Mouse (Mus musculus): Measurements from ENCODE around the gene Myo9a. TPM values are rescaled to one million over a fixed set of nuclear protein-coding genes. Genes with fewer than 3 reads are reported as not detected.
A peak's percentile ranks its signal among the peaks of the same experiment; 100 is the strongest.
"Not testable (repeated sequence)": the region's sequence is repeated elsewhere in the genome, so short reads cannot be mapped to it uniquely, and the experiment has no call there.

Myo9a gene
- polyA plus RNA-seq, 1 experiment, result 1.0 TPM

DNA sequence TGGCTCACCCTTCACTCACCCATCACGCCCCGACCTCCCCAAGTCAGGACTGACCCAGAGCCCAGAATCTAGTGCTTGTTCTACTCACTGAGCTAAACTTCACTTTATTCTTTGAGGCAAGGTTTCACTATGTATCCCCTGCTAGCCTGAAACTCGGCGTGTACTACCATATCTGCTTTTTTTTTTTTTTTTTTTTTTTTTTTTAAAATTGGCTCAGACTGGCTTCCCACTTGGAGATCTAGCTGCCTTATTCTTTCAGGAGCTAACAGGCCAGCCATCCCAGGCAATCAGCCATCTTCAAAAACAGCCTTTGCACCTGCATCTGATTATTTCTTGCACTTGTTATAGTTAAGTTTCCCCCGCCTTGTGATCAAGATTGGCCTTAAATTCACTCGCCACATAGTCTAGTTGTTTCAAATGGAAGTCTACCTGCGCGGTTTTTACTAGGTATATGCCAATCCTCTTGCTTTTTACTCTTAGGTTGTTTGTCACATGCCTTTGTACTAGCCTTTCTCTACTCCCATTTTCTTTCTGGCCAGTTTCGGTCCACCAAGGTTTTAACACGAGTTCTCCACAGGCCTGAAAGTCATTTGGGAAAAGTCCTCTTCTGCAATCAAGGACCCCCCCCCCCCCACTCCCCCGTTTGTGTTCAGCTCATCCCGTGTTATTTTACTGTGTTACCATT, 973 bp upstream of the Myo9a start:
- WGBS, result 28% methylated on average over 12 of the region's 12 CpGs
- DNase-seq (ENCODE audit: low read depth, low spot score), result no peak

DNA sequence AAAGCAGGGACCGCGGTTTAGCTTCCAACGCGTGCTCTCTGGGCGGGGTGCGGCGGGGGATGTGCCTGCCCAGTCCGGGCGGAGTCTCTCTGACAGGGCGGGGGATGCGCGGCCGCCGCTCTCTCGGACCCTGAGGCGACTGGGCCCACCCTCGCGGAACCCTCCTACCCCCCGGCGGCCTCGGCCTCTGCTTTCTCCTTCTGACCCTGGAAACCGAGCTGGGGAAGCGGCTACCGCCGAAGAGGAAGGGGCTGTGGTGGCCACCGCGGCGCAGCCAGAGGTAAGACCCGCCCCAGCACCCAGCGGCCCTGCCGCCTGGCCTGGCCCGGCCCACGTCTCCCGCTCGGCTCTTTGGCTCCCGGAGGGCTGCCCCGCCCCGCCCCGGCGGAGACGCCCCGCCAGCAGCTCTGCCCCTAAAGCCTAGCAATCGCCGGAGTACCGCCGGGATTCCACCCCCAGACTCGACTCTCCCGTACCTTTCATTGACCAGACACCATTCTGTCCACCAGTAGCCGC, 428 bp downstream of the Myo9a start:
- DNase-seq (ENCODE audit: low read depth, low spot score), result peak; percentile 56
- under 1% methylated on average over 49 of the region's 49 CpGs for WGBS

DNA sequence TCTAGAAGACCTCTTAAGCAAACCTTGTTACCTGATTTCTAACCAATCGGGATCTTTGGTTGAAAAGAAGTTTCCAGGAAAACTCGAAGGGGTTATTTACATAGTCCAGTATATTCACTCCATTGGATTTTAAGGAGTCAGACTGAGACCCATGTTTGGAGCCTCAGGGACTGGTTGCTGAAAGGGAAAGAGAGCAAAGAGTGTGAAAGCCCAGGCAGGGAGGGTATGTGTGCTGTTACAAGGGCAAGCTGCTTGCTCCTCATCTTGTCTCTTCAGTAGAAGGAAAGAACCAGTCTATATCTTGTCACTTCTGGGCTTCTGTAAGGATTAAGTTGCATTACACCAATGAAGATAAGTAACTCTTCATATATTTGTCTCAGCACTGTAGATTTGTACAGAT, 1.3 kb downstream of the Myo9a start:
- no peak for DNase-seq (ENCODE audit: low read depth, low spot score)
- 0% methylated on average over 2 of the region's 2 CpGs for WGBS

DNA sequence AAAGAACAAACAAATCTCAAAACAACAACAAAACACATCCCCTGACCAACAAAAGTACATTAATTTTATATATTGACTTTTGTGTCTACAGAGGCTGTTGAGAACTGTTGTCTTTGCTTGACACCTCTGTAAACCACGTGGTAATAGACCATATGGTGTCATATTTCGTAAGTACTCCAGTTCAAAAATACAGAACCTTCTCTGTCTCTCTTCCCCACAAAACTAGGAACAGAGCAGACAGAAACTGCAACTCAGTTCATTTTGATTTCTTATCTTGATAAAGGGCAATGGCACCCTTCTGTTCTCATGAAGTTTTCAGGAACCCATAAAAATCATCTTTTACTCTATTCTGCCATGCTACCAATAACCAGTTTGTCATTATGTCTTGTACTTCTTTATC, 4.5 kb downstream of the Myo9a start:
- DNase-seq (ENCODE audit: low read depth, low spot score), result no peak
- 52% methylated on average over 2 of the region's 2 CpGs for WGBS

DNA sequence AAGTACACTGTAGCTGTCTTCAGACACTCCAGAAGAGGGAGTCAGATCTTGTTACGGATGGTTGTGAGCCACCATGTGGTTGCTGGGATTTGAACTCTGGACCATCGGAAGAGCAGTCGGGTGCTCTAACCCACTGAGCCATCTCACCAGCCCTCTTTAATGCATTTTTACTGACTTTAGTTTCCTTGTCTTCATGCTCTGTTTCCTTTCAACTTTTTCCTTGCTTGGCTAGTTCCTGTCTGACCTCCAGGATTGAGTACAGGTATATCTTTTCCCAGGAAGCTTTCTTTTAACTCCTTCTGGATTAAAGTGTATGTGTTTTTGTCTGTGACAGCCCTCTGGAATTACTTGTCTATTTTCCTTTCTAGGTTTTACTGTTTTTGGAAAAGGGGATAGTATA, 6.3 kb downstream of the Myo9a start:
- not testable (repeated sequence) for DNase-seq (ENCODE audit: low read depth, low spot score)
- 85% methylated on average over 3 of the region's 3 CpGs for WGBS

DNA sequence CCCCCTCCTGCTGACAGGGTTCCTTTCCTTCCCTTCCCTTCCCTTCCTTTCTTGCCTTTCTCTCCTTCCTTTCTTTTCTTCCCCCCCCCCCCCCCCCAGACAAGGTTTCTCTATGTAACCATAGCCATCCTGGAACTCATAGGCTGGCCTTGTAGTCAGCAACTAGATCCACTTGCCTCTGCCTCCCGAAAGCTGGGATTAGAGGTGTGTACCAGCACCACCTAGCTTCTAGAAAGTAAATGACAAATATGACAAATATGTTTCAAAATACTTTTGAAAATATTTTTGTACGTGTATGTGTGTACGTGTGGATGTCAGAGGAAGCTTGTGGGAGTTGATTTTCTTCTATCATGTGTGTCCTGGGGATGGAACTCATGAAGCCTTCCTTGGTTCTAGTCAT, 9.8 kb downstream of the Myo9a start:
- 33% methylated on average over 3 of the region's 3 CpGs for WGBS
- DNase-seq (ENCODE audit: low read depth, low spot score), result no peak

DNA sequence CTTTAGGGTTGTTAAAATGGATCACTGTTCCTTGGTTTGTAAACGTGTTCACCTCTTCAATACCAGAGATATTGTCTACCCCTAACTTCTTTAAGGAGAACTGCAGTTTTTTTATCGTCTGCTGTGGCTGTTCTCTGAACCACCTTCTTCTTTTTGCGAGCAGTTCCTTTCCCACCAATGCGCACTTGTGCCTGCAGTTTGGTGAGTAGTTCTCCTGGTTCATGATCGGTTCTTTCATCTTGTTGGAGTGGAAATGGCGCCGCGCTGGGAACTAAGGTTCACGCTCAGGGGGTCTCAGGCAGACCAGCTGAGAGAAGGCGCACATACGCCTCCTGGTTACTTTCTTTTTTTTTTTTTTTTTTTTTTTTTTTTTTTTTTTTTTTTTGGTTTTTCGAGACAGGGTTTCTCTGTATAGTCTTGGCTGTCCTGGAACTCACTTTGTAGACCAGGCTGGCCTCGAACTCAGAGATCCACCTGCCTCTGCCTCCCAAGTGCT, 16.3 kb downstream of the Myo9a start:
- 94% methylated on average over 12 of the region's 13 CpGs for WGBS

DNA sequence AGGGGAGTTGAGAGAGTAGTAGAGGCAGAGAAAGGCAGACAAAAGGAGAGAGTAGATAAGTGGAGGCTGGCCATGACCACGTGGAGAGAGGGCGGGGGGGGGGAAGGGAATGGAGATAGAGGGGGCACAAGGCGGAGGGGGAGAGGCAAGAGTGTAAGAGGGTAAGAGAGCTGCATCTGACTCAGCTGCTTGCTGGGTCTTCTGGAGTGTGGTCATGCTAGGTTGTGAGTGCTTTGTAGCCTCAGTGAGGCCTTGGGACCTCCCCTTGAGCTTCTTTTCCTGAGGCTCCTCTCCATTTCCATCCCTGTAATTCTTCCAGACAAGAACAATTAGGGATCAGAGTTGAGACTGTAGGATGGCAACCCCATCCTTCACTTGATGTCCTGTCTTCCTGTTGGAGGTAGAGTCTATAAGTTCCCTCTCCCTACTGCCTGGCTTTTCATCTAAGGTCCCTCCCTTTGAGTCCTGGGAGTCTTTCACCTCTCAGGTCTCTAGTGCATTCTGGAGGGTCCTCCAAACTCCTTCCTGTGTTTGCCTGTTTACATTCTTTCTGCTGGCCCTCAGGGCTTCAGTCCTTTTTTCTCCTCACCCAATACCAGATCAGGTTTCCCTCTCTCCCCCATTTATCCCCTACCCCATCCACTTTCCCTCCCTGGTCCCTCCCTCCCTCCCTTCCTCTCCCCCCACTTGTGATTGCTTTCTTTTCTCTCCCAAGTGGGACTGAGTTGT, 55.5 kb downstream of the Myo9a start:
- DNase-seq (ENCODE audit: low read depth, low spot score), result not testable (repeated sequence)
- WGBS, result 76% methylated on average over 3 of the region's 3 CpGs

More for the DNA sequence above, 16.3 kb downstream of the Myo9a start:
- not testable (repeated sequence) for DNase-seq (ENCODE audit: low read depth, low spot score)

DNA sequence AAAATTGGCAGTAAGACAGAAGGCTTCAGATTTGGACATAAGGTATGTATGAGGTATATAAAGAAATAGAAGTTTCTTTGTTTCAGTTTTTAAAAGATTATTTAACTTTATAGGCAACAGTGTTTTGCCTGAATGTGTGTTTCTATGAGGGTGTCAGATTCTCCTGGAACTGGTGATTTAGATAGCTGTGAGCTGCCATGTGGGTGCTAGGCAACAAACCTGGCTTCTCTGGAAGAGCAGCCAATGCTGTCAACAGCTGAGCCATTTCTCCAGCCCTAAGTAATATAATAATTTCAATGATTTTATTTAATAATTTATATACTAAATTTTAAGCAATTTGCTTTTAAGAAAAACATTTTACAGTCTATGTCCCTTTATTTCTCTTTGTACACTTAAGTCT, 133.9 kb downstream of the Myo9a start:
- no peak for DNase-seq (ENCODE audit: low read depth, low spot score)

DNA sequence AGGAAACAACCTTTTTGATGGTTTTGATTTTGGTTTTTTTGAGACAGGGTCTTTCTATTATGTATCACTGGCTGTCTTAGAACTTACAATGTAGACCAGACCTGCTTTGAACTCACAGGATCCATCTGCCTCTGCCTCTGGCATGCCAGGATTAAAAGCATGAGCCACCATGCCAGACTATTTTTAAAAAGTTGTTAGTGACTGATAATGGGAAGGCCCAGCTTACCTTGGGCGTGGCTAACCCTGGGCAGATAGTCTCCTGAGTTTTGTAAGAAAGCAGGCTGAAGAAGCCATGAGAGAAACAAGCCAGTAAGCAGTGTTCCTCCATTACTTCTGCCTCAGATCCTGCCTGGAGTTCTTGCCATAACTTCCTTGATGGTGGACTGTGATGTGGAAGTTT, 152.7 kb downstream of the Myo9a start:
- no peak for DNase-seq (ENCODE audit: low read depth, low spot score)
- 91% methylated on average over 1 of the region's 1 CpGs for WGBS

DNA sequence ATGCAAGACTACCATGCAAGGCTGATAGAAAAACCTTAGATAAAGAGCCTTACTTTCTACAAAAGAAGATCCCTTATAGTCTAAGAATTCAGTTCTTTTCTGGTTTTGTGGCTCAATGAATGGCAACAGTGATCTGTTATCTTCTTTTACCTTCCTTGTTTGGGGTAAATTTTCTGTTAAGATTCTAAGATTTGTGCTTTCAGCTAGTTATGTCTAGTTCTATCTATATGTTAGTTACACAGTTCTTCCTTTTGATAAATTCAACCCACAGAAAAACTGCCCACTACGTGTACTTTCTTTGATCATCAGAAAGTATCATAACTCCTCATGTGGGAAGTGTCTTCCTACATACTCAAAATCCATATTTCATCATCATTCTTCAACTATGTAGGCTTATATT, 164.1 kb downstream of the Myo9a start:
- WGBS, result 88% methylated on average over 1 of the region's 1 CpGs
- DNase-seq (ENCODE audit: low read depth, low spot score), result no peak

DNA sequence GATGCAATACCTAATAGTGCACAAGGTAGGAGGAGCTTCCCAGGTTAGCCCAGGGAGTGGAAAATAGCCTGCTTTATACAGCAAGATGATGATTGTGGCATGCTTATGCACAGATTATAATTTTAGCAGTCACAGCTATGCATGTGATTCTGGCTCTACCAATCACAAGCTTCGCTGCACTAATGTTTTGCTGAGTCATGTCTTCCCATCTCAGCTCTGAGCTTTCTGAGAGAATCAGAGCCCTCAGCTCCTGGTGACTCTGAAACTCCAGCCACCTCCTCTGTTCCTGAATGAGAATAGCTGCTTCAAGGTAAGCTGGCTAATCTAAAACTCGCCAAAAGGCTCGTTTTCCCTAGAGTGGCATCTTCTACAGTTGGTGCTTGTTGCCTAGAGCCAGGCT, 179.6 kb downstream of the Myo9a start:
- WGBS, result 68% methylated on average over 3 of the region's 3 CpGs
- DNase-seq (ENCODE audit: low read depth, low spot score), result no peak

DNA sequence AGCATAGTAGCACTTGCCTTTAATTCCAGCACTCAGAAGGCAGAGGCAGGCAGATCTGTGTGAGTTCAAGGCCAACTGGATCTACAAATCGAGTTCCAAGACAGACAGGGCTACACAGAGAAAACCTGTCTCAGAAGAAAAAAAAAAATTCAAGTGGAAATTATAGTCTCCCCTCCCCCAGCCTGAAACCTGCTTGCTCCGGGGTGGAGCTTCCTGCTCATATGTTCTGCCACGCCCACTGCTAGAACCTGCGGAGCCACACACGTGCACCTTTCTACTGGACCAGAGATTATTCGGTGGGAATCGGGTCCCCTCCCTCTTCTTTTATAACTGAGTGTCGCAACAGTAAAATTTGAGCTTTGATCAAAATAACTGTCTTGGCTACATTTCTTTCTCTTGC, 185.2 kb downstream of the Myo9a start:
- DNase-seq (ENCODE audit: low read depth, low spot score), result not testable (repeated sequence)
- WGBS, result 35% methylated on average over 8 of the region's 8 CpGs

DNA sequence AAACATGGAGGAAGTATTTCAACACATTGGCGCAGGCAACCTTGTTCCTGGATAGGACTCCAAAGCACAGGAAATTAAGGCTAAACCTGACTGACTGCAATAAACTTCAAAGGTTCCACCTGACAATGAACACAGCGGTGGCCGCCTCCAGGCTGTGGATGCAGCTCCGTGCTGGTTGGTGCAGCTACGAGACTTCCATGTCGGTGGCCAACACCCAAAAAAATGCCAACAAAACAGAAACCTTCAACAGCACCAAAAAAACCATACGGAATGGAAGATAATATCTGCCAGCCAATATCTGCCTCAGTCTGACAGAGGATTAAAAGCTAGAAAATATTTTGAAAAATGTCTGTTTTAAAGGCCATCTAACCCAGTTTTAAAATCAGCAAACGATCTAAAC, 187.8 kb downstream of the Myo9a start:
- DNase-seq (ENCODE audit: low read depth, low spot score), result no peak
- 29% methylated on average over 8 of the region's 8 CpGs for WGBS

DNA sequence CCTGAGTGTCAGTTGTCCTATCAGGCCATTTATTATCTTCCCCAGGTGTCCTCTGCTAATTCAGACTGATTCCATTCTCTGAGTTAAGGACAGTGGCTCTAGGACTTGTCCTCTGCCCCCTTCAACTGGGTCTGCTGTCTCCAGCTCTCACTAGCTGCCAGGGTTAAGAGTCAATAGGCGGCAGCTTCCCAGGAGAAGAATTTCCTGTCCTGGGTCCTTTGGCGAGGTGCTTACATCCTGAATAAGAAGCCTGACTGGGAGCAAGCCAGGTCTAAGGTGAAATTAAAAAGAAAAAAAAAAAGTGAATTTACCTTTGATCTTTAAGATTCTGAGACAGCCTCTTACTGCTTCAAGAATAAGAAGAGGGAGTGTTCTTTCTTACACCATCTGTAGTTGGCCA, 189.0 kb downstream of the Myo9a start:
- DNase-seq (ENCODE audit: low read depth, low spot score), result no peak
- WGBS, result 28% methylated on average over 2 of the region's 2 CpGs

DNA sequence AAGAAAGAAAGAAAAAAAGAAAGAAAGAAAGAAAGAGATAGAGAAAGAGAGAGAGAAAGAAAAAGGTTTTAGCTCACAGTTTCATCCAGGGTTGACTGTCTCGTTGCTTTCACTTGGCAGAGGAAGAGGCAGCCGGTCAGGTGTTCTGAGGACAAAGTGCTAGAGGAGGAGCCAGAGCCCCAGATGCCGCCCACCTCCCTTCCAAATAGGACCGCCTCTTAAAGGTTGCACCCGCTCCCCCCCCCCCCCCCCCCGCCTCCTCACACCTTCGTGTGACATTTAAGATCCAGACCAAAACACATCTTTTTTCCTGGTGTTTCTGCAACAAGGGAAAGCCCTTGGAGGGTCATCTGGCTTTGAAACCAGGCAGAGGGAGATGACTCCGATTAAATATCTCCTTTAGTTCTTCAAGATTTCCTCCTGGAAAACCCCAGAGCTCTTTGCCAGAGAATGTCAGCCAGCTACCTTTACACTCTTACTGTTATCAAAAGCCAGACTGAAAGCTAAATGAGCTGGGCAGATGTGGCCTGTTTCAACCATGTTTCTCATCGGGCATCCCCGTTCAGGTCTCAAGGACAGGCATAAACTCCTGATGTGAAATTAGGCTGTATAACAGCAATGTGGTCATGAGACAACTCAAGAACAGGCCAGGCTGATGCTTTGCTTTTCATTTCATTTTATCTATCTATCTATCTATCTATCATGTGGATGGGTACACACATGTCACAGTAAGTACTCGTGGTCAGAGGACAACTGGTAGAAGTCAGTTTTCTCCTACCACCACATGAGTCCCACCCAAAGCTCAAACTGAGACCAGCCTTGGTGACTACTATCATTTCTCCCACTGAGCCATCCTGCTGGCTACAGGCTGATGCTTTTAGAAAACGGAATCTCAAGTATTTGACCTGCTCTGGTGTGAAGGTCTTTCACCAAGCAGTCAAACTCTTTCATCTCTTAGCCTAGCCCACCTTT, 190.5 kb downstream of the Myo9a start:
- no peak for DNase-seq (ENCODE audit: low read depth, low spot score)
- WGBS, result 29% methylated on average over 11 of the region's 12 CpGs

DNA sequence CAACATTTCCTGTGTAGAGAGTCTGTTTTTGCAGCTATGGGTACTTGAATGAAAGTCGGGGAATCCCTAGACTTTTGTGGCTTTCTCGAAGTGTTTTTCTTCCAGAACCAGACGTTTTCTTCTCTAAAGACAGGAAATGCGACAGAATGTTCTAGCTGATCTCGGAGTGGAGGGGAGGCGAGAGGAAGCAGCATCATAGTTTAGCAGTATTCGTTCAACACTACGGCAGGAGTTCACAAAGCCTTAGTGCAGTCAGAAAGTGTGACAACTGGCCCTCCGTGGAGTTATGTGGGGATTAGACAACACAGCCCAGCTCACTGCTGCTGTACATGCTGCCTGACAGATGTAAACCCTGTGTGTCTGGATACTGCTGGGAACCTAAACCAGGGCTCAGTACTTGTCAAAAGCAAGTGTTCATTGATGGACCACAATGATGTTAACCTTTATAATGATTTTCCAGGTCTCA, 191.2 kb downstream of the Myo9a start:
- 12% methylated on average over 9 of the region's 9 CpGs for WGBS
- DNase-seq (ENCODE audit: low read depth, low spot score), result no peak

DNA sequence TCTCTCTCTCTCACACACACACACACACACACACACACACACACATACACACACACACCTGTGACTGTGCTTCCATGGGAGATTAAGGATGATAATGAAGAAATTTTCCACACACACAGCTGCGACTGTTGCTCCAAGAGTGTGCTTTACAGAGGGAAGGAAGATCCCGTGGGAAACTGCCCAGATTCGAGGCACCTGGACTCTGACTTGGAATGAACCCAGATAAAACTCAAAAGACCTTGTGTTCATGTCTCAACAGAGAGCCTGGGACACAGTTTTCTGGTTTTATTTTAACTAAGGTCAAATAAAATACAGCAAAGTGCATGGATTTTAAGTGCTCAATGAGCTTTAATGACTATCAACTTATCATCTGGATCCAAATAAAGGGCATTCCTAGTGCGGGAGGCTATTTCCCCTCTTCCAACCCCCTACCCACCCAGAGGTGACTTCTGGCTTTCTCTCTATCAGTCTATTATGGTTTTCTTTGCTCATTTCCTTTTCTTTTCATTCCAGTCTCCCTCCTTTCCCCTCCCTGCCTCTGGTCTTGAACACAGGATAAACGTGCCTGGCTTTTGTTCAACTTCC, 191.9 kb downstream of the Myo9a start:
- 16% methylated on average over 5 of the region's 5 CpGs for WGBS
- no peak for DNase-seq (ENCODE audit: low read depth, low spot score)

DNA sequence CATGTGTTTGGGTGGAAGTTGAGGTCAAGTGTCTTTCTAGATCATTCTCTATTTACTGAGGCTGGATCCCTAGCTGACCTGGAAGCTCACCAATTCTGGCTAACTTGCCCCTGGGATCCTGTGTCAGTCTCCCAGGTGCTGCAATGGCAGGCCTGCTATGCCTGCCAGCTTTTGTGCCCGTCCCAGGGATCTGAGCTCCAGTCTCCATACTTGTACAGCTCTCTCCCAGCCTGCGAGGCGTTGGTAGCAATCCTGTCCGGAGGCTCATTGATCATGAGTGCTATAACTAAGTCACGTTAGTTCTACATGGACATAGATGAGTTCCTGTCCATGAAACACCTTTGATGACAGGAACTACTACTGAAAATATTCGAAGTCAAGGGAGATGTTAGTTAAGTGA, 193.1 kb downstream of the Myo9a start:
- 76% methylated on average over 6 of the region's 6 CpGs for WGBS
- DNase-seq (ENCODE audit: low read depth, low spot score), result no peak

DNA sequence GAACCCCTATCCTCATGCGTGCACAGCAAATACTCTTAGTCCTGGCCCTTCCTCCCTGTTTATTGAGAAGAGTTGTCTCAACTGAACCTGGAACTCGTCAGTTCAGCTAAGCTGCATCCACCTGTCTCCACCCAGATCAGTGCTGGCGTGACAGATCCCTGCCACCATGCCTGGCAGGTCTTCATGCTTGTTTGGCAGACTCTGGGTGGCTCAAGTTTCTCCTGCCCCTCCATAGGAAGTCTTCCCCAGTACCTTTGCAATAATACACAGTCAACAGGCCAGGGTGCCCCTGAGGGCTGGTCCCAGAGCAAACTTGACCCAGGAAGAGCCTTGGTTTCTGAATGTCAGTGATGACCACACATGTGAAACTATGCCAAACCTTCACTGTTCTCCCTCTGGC, 194.5 kb downstream of the Myo9a start:
- DNase-seq (ENCODE audit: low read depth, low spot score), result no peak
- WGBS, result 58% methylated on average over 3 of the region's 3 CpGs

Data from large intestine, adult 2 months (tissue).